Mouse (Mus musculus) lung, postnatal 0 days (tissue): ENCODE results near the gene Dand5.

Source experiments
- CTCF ChIP-seq: IDR thresholded peaks from 2 replicates; pipeline ENCODE4 v1.5.1; 2016; ENCODE audit warnings: antibody characterized with exemption, mild to moderate bottlenecking
- EP300 ChIP-seq: IDR thresholded peaks from 2 replicates; pipeline ENCODE4 v1.6.1; 2016; ENCODE audit warnings: antibody characterized with exemption, mild to moderate bottlenecking, control low read depth

GRCm38 (mm10) chr8:84793791-84794485 lies 28.7 kb downstream of the Dand5 start:
- TF ChIP-seq CTCF (no peak), EP300 (no peak)
